Mouse (Mus musculus) common myeloid progenitor, adult 5-6 weeks (primary cell): ENCODE measurements around the gene Ugt1a2. TPM values are rescaled to one million over a fixed set of nuclear protein-coding genes. Genes with fewer than 3 reads are reported as not detected.
A peak's percentile ranks its signal among the peaks of the same experiment; 100 is the strongest.

ENCODE experiments used
- ATAC-seq: replicated peaks from 2 replicates; pipeline ENCODE4 v1.8.0; 2016; ENCODE audit warnings: low read depth, mild to moderate bottlenecking, moderate TSS enrichment, inconsistent platforms; ENCODE audit not compliant: poor library complexity, severe bottlenecking
- total RNA-seq: library from RNA; stranded (forward); fragments of 200-1000, 187-1606 nt; gene quantifications from 2 replicates; pipeline ENCODE4 v1.2.3, GENCODE M21; 2017

Gene Ugt1a2
- total RNA-seq, 1 experiment from 2014 or later: not detected

- ATAC-seq: no peak
These were observed 32.4 kb downstream of the Ugt1a2 start for GRCm38 (mm10) chr1:88232664-88233380.

- ATAC-seq: no peak
These were observed 33.2 kb downstream of the Ugt1a2 start for GRCm38 (mm10) chr1:88233421-88234247.

- no peak for ATAC-seq
These were observed 33.8 kb downstream of the Ugt1a2 start for GRCm38 (mm10) chr1:88234248-88234610.

DNA sequence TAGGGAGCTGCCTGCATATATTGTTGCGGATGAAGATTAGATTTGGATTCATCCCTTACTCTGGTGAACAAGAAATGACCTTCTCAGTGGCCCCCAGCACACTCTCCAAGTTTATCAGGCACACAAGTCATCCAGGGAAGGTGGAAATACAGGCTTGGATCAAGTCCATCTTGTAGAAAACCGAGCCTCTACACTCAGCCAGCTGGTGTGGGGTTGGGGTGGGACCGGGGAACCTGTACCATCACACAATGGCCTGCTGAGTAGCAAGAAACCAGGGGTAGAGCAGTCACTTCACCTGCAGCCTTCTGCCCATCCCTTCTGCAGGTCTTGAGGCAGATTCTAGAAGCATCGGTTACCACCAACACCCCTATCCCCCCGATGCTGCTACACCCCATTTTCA is 34.2 kb downstream of the Ugt1a2 start:
- no peak for ATAC-seq

GRCm38 (mm10) chr1:88235046-88235893 is 34.9 kb downstream of the Ugt1a2 start:
- ATAC-seq: no peak

DNA sequence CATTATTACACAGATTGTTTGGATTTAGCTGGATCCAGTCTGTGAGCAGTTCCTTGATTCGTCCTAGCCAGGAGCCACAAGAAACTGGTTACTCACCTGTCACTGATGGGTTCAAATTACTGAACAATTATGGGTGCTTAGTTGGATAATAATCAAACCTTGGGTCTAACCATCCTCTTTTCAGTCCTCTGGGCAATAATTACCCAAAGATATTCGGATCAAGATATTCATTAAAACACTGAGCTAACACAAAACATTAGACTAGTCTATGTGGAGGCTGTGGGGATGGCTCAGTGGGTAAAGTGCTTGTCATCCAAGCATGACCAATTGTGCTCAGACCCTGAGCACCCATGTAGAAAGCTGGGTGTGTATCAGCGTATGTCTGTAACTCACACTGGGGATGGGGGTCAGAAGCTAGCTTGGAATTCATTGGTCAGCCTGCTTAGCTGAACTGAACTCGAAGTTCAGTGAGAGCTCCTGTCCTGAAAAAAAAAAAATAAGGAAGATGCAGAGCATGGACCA is 35.6 kb downstream of the Ugt1a2 start:
- ATAC-seq: no peak

- ATAC-seq: no peak
These were observed 36.9 kb downstream of the Ugt1a2 start for GRCm38 (mm10) chr1:88237311-88237710.

DNA sequence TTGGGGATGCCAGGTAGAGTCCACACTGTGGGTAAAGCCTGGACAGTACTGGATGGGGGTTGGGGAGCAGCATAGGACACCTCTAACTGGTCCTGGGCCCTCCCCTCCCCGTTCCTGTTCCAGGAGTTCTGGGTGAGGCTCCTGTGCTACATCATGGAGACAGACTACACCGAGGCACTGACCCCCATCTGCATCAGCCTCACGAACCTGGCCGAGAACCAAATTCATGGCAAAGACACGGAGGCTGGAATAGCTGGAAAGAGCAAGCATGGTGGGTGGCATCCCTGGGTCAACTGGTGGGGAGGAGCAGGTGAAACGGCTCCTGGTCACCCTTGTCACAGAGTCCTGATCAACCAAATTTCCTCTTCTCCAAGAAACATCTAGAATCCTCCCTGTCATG is 38.4 kb downstream of the Ugt1a2 start:
- no peak for ATAC-seq

DNA sequence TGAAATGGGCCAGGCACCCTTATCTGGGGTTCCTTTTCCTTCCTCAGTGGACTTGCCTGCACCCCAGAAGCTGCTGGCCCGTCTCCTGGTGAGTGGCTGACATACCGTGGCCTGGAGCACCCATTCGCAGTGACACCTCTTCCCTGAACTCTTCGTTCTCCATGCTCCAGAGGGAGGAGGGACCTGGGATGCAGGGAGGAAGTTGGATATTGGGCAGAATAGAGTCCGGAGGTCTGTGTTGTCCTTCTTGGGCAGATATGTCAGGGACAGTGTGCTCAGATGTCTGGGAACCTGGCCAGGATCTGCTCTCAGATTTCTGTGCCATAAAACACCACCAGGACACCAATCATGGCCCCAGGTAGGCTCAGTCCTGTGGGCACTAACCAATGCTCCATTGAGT is 39.7 kb downstream of the Ugt1a2 start:
- ATAC-seq: no peak

DNA sequence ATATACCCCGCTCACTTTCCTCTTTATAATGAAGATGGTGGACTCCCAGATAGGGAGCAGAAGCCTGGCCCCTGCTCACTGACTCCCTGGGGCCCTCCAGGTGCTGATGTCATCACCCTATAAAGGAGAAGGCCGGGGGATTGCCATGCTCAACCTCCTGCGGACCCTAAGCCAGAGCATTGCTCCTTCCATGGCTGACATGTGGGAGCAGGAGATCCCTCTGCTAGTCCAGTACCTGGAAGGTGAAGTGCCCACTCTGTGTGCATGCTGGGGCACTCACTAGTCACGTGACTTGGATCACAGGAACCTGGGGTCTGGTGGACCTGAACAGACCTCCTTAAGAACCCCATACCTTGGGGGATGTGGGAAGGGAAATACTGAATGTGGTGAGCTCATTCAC is 40.2 kb downstream of the Ugt1a2 start:
- ATAC-seq: no peak

- no peak for ATAC-seq
These were observed 43.5 kb downstream of the Ugt1a2 start for GRCm38 (mm10) chr1:88243861-88244260.

DNA sequence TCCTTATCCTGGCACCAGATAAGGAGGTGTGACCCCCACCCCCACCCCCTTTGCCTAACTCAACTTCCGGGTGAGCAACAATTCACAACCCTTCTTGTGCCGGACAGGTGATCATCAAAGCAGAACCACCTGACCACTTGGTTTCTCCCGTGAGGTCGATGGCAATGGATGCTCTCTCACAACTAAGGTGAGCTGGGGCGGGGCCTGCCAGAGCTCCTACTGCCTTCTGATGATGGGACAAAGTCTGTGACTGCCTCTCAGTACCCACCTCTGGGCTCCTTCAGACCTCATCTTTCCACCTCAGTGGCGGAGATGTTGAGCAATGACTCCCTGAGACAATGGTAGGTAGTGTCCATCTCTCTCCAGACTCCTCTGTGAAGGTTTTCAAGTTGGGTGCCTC is 45.5 kb downstream of the Ugt1a2 start:
- no peak for ATAC-seq

- ATAC-seq: no peak
These were observed 46.0 kb downstream of the Ugt1a2 start for GRCm38 (mm10) chr1:88246386-88246785.

- no peak for ATAC-seq
These were observed 47.3 kb downstream of the Ugt1a2 start for GRCm38 (mm10) chr1:88247660-88248059.

- ATAC-seq: peak; percentile 10; the same call in 1 of the 2 replicates
These were observed 48.3 kb downstream of the Ugt1a2 start for GRCm38 (mm10) chr1:88248658-88249057.

GRCm38 (mm10) chr1:88249596-88249995 is 49.2 kb downstream of the Ugt1a2 start:
- ATAC-seq: no peak

DNA sequence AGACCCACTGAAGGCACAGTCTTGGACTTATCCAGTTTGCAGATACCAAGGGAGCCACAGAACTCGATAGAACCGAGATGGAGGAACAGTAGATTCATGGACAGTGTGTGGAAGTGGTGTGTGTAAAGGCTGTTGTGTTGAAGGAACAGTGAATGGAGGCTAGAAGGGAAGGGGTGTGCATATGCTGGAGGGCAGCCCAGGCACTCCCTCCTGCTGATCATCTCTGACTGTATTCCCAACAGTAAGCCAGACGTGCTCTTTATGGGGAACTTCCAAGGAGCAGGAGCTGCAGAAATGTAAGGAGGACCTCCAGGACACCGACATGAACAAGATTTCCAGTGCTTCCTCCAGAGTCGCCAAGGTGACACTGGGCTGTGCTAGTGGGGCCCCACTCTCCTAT is 49.6 kb downstream of the Ugt1a2 start:
- no peak for ATAC-seq

GRCm38 (mm10) chr1:88253106-88253505 is 52.7 kb downstream of the Ugt1a2 start:
- 0 out of 2 replicates have a peak, but pooled peaks have one; percentile 9 for ATAC-seq

- ATAC-seq: no peak
These were observed 53.1 kb downstream of the Ugt1a2 start for GRCm38 (mm10) chr1:88253540-88253939.

DNA sequence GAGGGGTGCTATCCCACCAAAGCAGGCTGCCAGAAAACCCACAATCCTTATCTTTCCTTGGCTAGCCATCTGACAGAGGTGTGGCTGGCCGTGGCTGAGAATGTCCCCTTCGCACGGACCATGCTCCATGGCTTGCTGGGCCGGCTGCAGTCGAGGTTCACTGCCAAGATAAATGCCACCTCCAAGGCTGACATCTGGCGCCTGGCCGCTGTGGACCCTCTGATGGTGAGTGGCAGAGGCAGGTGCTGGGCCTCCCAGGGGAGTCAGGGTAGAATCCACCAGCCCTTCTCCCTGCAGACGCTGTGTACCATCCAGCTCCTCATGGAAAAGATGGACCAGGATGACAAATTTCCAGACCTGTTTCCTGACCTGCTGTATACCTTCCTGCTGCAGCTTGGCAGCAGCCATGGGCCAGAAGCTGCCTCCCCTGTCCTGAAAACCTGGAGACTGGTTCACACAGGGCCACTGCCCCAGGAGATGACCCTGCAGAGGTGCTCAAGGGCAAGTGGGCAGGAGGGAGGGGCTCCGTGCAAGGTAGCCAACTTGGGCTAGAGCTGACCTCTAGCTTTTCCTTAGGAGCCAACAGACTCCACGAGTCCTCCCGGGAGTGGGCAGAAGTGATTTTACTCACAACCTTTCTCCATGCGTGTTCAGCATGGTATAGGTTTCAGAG is 54.5 kb downstream of the Ugt1a2 start:
- no peak for ATAC-seq
